10 mouse cellular contexts compared by ENCODE assay signal in the genomic region with DNA sequence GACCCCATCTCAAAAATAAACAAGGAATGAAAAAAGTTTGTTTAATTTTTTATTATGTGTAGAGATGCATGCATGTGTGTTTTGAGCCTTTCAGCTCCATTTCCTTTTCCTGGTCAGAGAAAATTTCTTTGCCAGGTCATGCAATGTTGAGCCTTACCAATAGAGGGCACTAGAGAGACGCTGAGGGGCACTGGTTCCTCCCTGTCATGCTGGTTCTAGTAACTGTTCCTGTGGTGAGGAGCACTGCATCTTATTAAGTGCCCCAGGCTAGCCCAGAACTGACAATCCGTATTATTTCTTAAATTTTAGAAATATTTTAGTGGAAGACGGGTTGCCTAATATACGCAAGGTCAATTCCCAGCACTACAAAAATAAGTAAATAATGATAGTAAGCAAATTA. TPM values are rescaled to one million over a fixed set of nuclear protein-coding genes. Genes with fewer than 3 reads are reported as not detected.
DNase-seq lines count a peak whose midpoint lies in the region; ATAC-seq lines count a peak whose summit lies in the region.
"Had no signal": no experiment of that assay in that cellular context is flagged by ENCODE, and none has a peak within 500 bp of the region (broad histone marks: within the 10 kb centered on the region; RNA-seq: fewer than 3 reads in every experiment).

No protein-coding gene starts in this region.

- no peaks in the 10 kb centered on the region for H3K27me3 ChIP-seq in kidney, embryonic 15.5 days
- H3K27me3 ChIP-seq in heart, embryonic 10.5 days (ENCODE audit: insufficient read depth, poor library complexity, severe bottlenecking), result 0 out of 2 replicates have a peak, but pooled peaks cover 4% of the 10 kb centered on the region
- H3K27me3 ChIP-seq: embryonic facial prominence, embryonic 12.5 days had no signal

- no peak overlapping the region for H3K9ac ChIP-seq in kidney, embryonic 15.5 days
- H3K9ac ChIP-seq: embryonic facial prominence, embryonic 12.5 days had no signal

- H3K36me3 ChIP-seq in kidney, embryonic 15.5 days, result no peaks in the 10 kb centered on the region
- no peaks in the 10 kb centered on the region for H3K36me3 ChIP-seq in heart, embryonic 10.5 days
- H3K36me3 ChIP-seq: embryonic facial prominence, embryonic 12.5 days had no signal

- no peak for ATAC-seq in kidney, embryonic 15.5 days (replicated peaks; ENCODE audit: low FRiP score)
- ATAC-seq in common myeloid progenitor, adult 5-6 weeks (replicated peaks; ENCODE audit: low read depth, poor library complexity, severe bottlenecking), result peak; percentile 97

- 48% methylated on average over 4 of the region's 4 CpGs for WGBS in kidney, embryonic 15.5 days
- WGBS in heart, embryonic 10.5 days, result 34% methylated on average over 4 of the region's 4 CpGs

- DNase-seq in kidney, adult 11 months, result peak; percentile 62
- peak; percentile 92 for DNase-seq in adipocyte (ENCODE audit: low spot score)
- DNase-seq in heart, embryonic 10.5 days (ENCODE audit: low spot score), result peak; percentile 80
- peak; percentile 68 to 77 for DNase-seq in layer of hippocampus, postnatal 10 days (ENCODE audit: low spot score in 2 of 2)
- peak; percentile 88 for DNase-seq in lung, postnatal 36 days
- peak; percentile 78 to 90 for DNase-seq in spleen, postnatal 4 days (ENCODE audit: low spot score in 2 of 2)

- H3K27ac ChIP-seq in kidney, embryonic 15.5 days, result no peak overlapping the region
- H3K27ac ChIP-seq in heart, embryonic 10.5 days, result no peak overlapping the region
- H3K27ac ChIP-seq: embryonic facial prominence, embryonic 12.5 days had no signal

- no peak overlapping the region for H3K4me2 ChIP-seq in kidney, embryonic 15.5 days
- H3K4me2 ChIP-seq: embryonic facial prominence, embryonic 12.5 days had no signal

- H3K4me1 ChIP-seq in kidney, embryonic 15.5 days, result no peaks in the 10 kb centered on the region
- H3K4me1 ChIP-seq in heart, embryonic 10.5 days, result no peaks in the 10 kb centered on the region

- no peaks in the 10 kb centered on the region for H3K9me3 ChIP-seq in kidney, embryonic 15.5 days (replicated peaks)
- H3K9me3 ChIP-seq in heart, embryonic 10.5 days, result no peaks in the 10 kb centered on the region
- H3K9me3 ChIP-seq: embryonic facial prominence, embryonic 12.5 days; megakaryocyte, embryonic 14.5 days had no signal

- H3K4me3 ChIP-seq in kidney, embryonic 15.5 days (replicated peaks), result no peak overlapping the region
- H3K4me3 ChIP-seq in heart, embryonic 10.5 days, result no peak overlapping the region
- H3K4me3 ChIP-seq: embryonic facial prominence, embryonic 12.5 days; megakaryocyte, embryonic 14.5 days had no signal

RNA-seq across cellular contexts. Expression of a gene that starts 11.8 kb away (rescaled TPM):
- 12.2 and 12.3 TPM in 2 replicates for polyA plus RNA-seq in kidney, embryonic 15.5 days (2015; fragmentation: Nextera tagmentation; extraction: Ambion mirVana)
- 16.6 and 31.8 TPM in 2 replicates for total RNA-seq in common myeloid progenitor, adult 5-6 weeks (2017)
- 8.1 TPM in 2 replicates for polyA plus RNA-seq in heart, embryonic 10.5 days (2016; fragmentation: Nextera tagmentation; extraction: Ambion mirVana)
- total RNA-seq in layer of hippocampus, postnatal 10 days (2021), result 10 to 100 TPM; 10.3 to 11.1 TPM

RNA-seq across cellular contexts. Expression of a gene that starts 24.6 kb away (rescaled TPM):
- polyA plus RNA-seq in kidney, embryonic 15.5 days (2015; fragmentation: Nextera tagmentation; extraction: Ambion mirVana), result 0.22 TPM in 1 of 2 replicates, not detected in the other
- not detected in 2 replicates for total RNA-seq in common myeloid progenitor, adult 5-6 weeks (2017)
- 0.42 TPM in 1 of 2 replicates, not detected in the other for polyA plus RNA-seq in heart, embryonic 10.5 days (2016; fragmentation: Nextera tagmentation; extraction: Ambion mirVana)
- not detected for total RNA-seq in layer of hippocampus, postnatal 10 days (2021)

RNA-seq across cellular contexts. Expression of a gene that starts 51.2 kb away (rescaled TPM):
- polyA plus RNA-seq in kidney, embryonic 15.5 days (2015; fragmentation: Nextera tagmentation; extraction: Ambion mirVana), result 0.19 and 0.32 TPM in 2 replicates
- total RNA-seq in common myeloid progenitor, adult 5-6 weeks (2017), result not detected in 2 replicates
- polyA plus RNA-seq in heart, embryonic 10.5 days (2016; fragmentation: Nextera tagmentation; extraction: Ambion mirVana), result 0.11 and 0.17 TPM in 2 replicates
- total RNA-seq in layer of hippocampus, postnatal 10 days (2021), result under 1 TPM in 1 of 2 experiments, not detected in 1; 0.25 TPM
